Mouse (Mus musculus): ENCODE measurements around the gene Efhd2. TPM values are rescaled to one million over a fixed set of nuclear protein-coding genes. Genes with fewer than 3 reads are reported as not detected.
A peak's percentile ranks its signal among the peaks of the same experiment; 100 is the strongest.

The Efhd2 gene
- polyA plus RNA-seq (2016; fragmentation: Nextera tagmentation; extraction: Ambion mirVana), result 39.5 and 41.5 TPM in 2 replicates

GRCm38 (mm10) chr4:141874601-141875460 lies at the start of gene Efhd2:
TSS of gene Efhd2 (minus strand) at chr4:141874920.
- DNase-seq (ENCODE audit: extremely low spot score, low spot score), result peak; percentile 75
- Histone ChIP-seq H3K36me3 (replicated peaks) (no peaks in the 10 kb centered on the region; the same call in 1 of the 2 replicates), H3K4me1 (peaks cover 45% of the 10 kb centered on the region), H3K27me3 (ENCODE audit: poor library complexity, severe bottlenecking) (peaks cover 40% of the 10 kb centered on the region), H3K9me3 (no peaks in the 10 kb centered on the region), H3K4me3 (peak within 1 kb of the TSS; percentile 78), H3K27ac (peak within 1 kb of the TSS; percentile 82)
- WGBS, result under 1% methylated on average over 73 of the region's 73 CpGs

- 94% methylated on average over 11 of the region's 11 CpGs for WGBS
- Histone ChIP-seq H3K36me3 (replicated peaks) (no peaks in the 10 kb centered on the region), H3K27ac (no peak overlapping the region), H3K4me1 (peaks cover 6% of the 10 kb centered on the region), H3K4me3 (no peak overlapping the region), H3K9me3 (no peaks in the 10 kb centered on the region), H3K27me3 (ENCODE audit: poor library complexity, severe bottlenecking) (no peaks in the 10 kb centered on the region)
- no peak for DNase-seq (ENCODE audit: extremely low spot score, low spot score)
Measured at GRCm38 (mm10) chr4:141923961-141924360, 49.2 kb upstream of the Efhd2 start.

GRCm38 (mm10) chr4:141920391-141920790 lies 45.7 kb upstream of the Efhd2 start:
- Histone ChIP-seq H3K27ac (no peak overlapping the region), H3K27me3 (ENCODE audit: poor library complexity, severe bottlenecking) (no peaks in the 10 kb centered on the region), H3K4me3 (no peak overlapping the region), H3K9me3 (no peaks in the 10 kb centered on the region), H3K4me1 (peaks cover 17% of the 10 kb centered on the region), H3K36me3 (replicated peaks) (no peaks in the 10 kb centered on the region)
- 88% methylated on average over 10 of the region's 10 CpGs for WGBS
- DNase-seq (ENCODE audit: extremely low spot score, low spot score), result no peak

- 0 out of 2 replicates have a peak overlapping the region, but pooled peaks have one; percentile 17 for H3K27ac ChIP-seq
- no peaks in the 10 kb centered on the region for H3K27me3 ChIP-seq (ENCODE audit: poor library complexity, severe bottlenecking)
- no peak for DNase-seq (ENCODE audit: extremely low spot score, low spot score)
- peaks cover 33% of the 10 kb centered on the region for H3K4me1 ChIP-seq
- 66% methylated on average over 7 of the region's 7 CpGs for WGBS
- H3K36me3 ChIP-seq (replicated peaks), result no peaks in the 10 kb centered on the region
- H3K9me3 ChIP-seq, result no peaks in the 10 kb centered on the region
- H3K4me3 ChIP-seq, result no peak overlapping the region
Measured at GRCm38 (mm10) chr4:141917735-141918419, 43.2 kb upstream of the Efhd2 start.

GRCm38 (mm10) chr4:141914040-141914439 lies 39.3 kb upstream of the Efhd2 start:
- Histone ChIP-seq H3K4me3 (no peak overlapping the region), H3K9me3 (no peaks in the 10 kb centered on the region), H3K36me3 (replicated peaks) (no peaks in the 10 kb centered on the region), H3K27me3 (ENCODE audit: poor library complexity, severe bottlenecking) (no peaks in the 10 kb centered on the region), H3K4me1 (peaks cover 33% of the 10 kb centered on the region), H3K27ac (0 out of 2 replicates have a peak overlapping the region, but pooled peaks have one; percentile 44)
- no peak for DNase-seq (ENCODE audit: extremely low spot score, low spot score)
- 58% methylated on average over 7 of the region's 7 CpGs for WGBS

- H3K9me3 ChIP-seq, result no peaks in the 10 kb centered on the region
- no peaks in the 10 kb centered on the region for H3K36me3 ChIP-seq (replicated peaks)
- no peaks in the 10 kb centered on the region for H3K27me3 ChIP-seq (ENCODE audit: poor library complexity, severe bottlenecking)
- WGBS, result 81% methylated on average over 13 of the region's 13 CpGs
- H3K27ac ChIP-seq, result peak overlapping the region; percentile 53; the same call in 1 of the 2 replicates
- no peak overlapping the region for H3K4me3 ChIP-seq
- no peak for DNase-seq (ENCODE audit: extremely low spot score, low spot score)
- peaks cover 32% of the 10 kb centered on the region for H3K4me1 ChIP-seq
Measured at GRCm38 (mm10) chr4:141913201-141913993, 38.7 kb upstream of the Efhd2 start.

GRCm38 (mm10) chr4:141904710-141905109 lies 30.0 kb upstream of the Efhd2 start:
- H3K4me3 ChIP-seq, result no peak overlapping the region
- H3K9me3 ChIP-seq, result no peaks in the 10 kb centered on the region
- no peak for DNase-seq (ENCODE audit: extremely low spot score, low spot score)
- 0 out of 2 replicates have a peak, but pooled peaks cover 4% of the 10 kb centered on the region for H3K27me3 ChIP-seq (ENCODE audit: poor library complexity, severe bottlenecking)
- H3K36me3 ChIP-seq (replicated peaks), result no peaks in the 10 kb centered on the region
- H3K27ac ChIP-seq, result no peak overlapping the region
- peaks cover 42% of the 10 kb centered on the region for H3K4me1 ChIP-seq
- whole genome bisulfite sequencing, result 88% methylated on average over 9 of the region's 9 CpGs

GRCm38 (mm10) chr4:141902479-141902858 lies 27.7 kb upstream of the Efhd2 start:
- H3K36me3 ChIP-seq (replicated peaks), result no peaks in the 10 kb centered on the region
- peak overlapping the region; percentile 87 for H3K27ac ChIP-seq
- H3K4me1 ChIP-seq, result peaks cover 65% of the 10 kb centered on the region
- H3K9me3 ChIP-seq, result no peaks in the 10 kb centered on the region
- H3K4me3 ChIP-seq, result 0 out of 2 replicates have a peak overlapping the region, but pooled peaks have one; percentile 23
- DNase-seq (ENCODE audit: extremely low spot score, low spot score), result no peak
- 90% methylated on average over 8 of the region's 8 CpGs for WGBS
- peaks cover 12% of the 10 kb centered on the region; the same call in 1 of the 2 replicates for H3K27me3 ChIP-seq (ENCODE audit: poor library complexity, severe bottlenecking)

GRCm38 (mm10) chr4:141901711-141902478 lies 27.2 kb upstream of the Efhd2 start:
- peak overlapping the region; percentile 23; the same call in 1 of the 2 replicates for H3K4me3 ChIP-seq

GRCm38 (mm10) chr4:141900421-141900820 lies 25.7 kb upstream of the Efhd2 start:
- WGBS, result 56% methylated on average over 11 of the region's 11 CpGs
- H3K4me3 ChIP-seq, result peak overlapping the region; percentile 19; the same call in 1 of the 2 replicates
- no peak for DNase-seq (ENCODE audit: extremely low spot score, low spot score)
- peak overlapping the region; percentile 87 for H3K27ac ChIP-seq
- peaks cover 66% of the 10 kb centered on the region for H3K4me1 ChIP-seq
- H3K27me3 ChIP-seq (ENCODE audit: poor library complexity, severe bottlenecking), result peaks cover 20% of the 10 kb centered on the region; the same call in 1 of the 2 replicates
- H3K36me3 ChIP-seq (replicated peaks), result no peaks in the 10 kb centered on the region
- H3K9me3 ChIP-seq, result no peaks in the 10 kb centered on the region

More at GRCm38 (mm10) chr4:141901711-141902478, 27.2 kb upstream of the Efhd2 start:
- Histone ChIP-seq H3K27me3 (ENCODE audit: poor library complexity, severe bottlenecking) (peaks cover 16% of the 10 kb centered on the region; the same call in 1 of the 2 replicates), H3K9me3 (no peaks in the 10 kb centered on the region), H3K36me3 (replicated peaks) (no peaks in the 10 kb centered on the region), H3K27ac (peak overlapping the region; percentile 87), H3K4me1 (peaks cover 68% of the 10 kb centered on the region)
- WGBS, result 39% methylated on average over 17 of the region's 17 CpGs
- DNase-seq (ENCODE audit: extremely low spot score, low spot score), result peak; percentile 42

- peak; percentile 39 for DNase-seq (ENCODE audit: extremely low spot score, low spot score)
- WGBS, result 6% methylated on average over 8 of the region's 8 CpGs
- H3K4me3 ChIP-seq, result peak overlapping the region; percentile 19; the same call in 1 of the 2 replicates
Measured at GRCm38 (mm10) chr4:141899936-141900335, 25.2 kb upstream of the Efhd2 start.

More at GRCm38 (mm10) chr4:141899936-141900335, 25.2 kb upstream of the Efhd2 start:
- Histone ChIP-seq H3K9me3 (no peaks in the 10 kb centered on the region), H3K27ac (peak overlapping the region; percentile 87), H3K36me3 (replicated peaks) (no peaks in the 10 kb centered on the region), H3K4me1 (peaks cover 61% of the 10 kb centered on the region), H3K27me3 (ENCODE audit: poor library complexity, severe bottlenecking) (peaks cover 20% of the 10 kb centered on the region; the same call in 1 of the 2 replicates)
